Mouse (Mus musculus): Measurements from ENCODE around the gene Slc50a1. TPM values are rescaled to one million over a fixed set of nuclear protein-coding genes. Genes with fewer than 3 reads are reported as not detected.

Slc50a1 gene
- total RNA-seq (2021), result 1 to 10 TPM; 7.0 to 8.9 TPM
- long read RNA-seq, experiment 1, transcript Slc50a1-201 (6 exons, 1,022 nt), result major isoform, 8 of 13 reads
- long read RNA-seq, experiment 1, partial matches to known transcripts, result 1 of 13 reads
- long read RNA-seq, experiment 1, other reads (novel, unspliced or antisense), result 3 of 13 reads
- long read RNA-seq, experiment 2, transcript Slc50a1-201 (6 exons, 1,022 nt), result major isoform, 5 of 9 reads
- long read RNA-seq, experiment 2, partial matches to known transcripts, result 2 of 9 reads
- long read RNA-seq, experiment 2, other reads (novel, unspliced or antisense), result 1 of 9 reads

DNA sequence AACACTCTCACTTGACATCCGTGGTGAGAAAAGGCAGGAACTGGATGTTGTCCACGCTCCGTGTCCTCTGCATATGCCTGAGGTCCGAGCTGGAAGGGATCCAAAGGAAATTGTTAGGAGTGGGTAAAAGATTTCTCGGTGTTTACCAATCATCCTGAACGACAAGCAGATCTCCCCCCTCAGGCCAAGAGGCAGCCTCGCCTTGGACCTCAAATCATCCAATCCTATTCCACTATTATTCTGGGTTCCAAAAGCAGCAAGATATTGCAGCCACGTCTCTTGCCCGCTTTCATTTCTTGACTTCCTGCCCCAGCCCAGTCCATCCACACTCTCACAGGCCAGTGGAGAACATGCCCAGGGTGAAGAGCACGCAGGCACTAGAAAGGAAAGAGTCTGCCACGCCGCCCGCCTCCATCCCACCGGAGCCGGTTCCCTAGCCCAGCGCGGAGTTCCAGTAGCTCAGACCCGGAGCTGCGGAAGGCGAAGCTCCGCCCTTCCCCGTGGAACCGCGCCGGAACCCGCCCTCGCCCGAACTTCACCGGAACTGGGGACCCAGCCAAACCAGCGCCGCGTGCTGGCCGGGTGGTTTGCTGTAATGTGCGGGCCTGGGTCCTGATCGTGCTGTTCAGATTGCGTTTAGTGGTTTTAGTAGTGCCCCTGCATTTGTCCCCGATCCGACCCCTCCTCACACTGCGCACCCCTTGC, at the start of gene Slc50a1:
Gene Slc50a1 (minus strand): TSS at position 520 of the 705 bp plus-strand sequence.
- peak; percentile 90 for DNase-seq (ENCODE audit: low spot score)

DNA sequence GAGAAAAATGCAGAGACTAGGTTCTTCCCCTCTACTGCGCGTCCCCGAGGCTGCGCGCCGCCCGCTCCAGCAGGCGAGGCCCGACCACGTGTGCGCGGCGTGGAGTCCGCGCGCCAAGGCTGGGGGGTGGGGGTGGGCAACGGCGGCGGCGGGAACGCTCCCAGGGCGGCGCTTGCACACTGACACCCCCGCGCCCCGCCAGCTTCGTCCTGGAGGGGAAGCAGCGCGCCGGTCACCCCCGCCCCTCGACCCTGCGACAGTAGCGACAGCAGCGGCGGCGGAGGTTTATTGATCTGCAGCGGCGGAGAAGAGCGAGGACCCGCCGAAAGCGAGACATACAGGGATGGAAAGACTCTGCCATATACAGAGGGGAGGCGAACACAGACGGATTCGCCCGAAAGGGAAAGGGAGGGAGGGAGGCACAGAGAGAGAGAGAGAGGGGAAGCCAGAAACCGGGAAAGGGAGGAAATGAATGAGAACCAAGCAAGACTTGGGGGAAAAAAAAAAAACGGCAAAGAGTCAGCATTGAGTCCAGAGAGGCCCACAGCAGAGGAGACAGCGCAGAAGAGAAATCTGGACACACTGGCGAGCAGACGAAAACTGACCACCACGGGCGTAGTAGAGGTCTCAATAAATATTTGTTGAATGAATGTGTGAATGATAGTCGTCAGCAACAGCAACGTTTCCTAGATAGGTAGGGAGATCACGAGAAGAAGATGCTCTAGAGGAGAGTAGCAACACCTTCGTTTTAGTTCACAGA, 49.4 kb upstream of the Slc50a1 start:
- no peak for DNase-seq (ENCODE audit: low spot score)

DNA sequence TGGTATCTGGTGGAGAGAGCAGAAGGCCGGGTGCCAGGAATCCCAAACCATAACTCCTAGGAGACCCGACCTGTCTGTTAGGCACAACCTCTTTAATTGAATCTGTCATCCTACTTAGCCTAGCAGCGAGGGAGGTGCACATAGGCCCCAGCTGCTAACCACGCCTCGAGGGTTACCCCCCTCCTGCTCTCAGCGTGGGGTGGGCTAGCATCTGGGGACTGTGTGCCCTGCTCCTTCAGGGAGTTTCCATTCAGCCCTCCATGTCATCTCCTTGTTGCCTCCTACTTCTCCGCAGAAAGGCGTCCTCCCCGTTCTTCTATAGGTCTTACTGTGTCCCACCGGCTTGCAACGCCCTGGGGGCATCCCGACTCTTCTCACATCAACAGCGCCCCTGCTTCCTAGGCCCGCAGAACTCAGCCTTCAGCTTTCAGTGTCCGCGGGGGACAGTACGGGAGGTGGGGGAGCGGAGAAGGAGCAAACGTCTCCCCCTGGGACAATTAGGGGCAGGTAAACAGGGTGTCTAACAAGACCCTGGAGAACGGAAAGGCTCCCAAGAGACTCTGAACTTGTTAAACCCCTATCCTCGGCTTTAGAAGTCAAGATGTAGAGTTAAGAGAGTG, 48.7 kb upstream of the Slc50a1 start:
- no peak for DNase-seq (ENCODE audit: low spot score)

DNA sequence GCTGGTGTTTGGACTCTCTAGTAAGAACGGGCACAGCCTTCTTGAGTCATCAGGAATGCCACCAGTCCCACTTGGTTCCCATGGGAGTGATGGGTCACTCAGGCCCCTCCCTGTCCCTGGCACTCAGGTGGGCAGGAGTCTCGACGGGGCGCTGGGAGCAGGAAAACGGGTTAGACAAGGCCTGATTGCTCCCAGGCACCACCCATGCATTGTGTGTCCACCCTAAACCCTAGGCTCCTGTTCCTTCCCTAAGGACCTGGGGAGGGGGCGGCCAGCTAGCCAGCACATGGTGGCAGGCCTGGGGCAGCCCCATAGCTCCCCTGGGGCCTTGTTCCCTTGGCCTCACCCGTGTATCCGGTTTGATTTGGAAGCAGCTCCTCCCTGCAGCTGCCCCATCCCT, 47.9 kb upstream of the Slc50a1 start:
- no peak for DNase-seq (ENCODE audit: low spot score)

DNA sequence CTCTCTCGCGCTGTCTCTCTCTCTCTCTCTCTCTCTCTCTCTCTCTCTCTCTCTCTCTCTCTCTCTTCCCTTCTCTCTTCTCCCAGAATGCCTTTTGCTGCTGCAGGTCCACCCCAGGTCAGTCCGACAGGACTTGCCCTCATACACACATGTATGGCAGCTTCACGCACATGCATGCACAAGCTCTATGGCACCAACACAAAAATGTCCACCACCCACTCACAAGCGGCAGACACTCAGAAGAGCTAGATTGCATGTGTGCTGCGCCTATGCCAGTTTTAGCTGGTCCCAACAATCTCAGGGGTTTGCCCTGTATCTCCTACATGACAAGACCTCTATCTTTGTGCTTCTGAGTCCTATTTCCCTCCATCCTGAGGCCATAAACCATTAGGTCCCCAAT, 46.9 kb upstream of the Slc50a1 start:
- no peak for DNase-seq (ENCODE audit: low spot score)

DNA sequence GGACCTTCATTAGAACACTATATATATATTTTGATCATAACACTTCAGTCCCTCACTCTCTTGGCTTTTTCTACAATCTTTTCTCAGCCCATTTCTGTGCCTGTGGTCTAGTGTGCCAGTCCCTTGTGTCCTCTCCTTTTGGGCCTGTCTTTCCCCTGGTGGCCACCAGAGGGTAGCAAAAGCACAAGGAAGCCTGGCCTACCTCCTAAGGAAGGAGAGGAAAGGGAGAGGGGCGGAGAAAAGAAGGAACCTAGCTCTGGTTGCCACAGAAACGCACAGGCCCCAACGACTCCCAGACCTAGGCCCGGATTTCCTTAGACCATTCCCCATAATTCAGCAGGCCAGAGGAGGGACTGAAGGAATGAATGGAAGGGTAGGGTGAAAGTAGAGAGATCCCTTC, 46.5 kb upstream of the Slc50a1 start:
- DNase-seq (ENCODE audit: low spot score), result peak; percentile 85

DNA sequence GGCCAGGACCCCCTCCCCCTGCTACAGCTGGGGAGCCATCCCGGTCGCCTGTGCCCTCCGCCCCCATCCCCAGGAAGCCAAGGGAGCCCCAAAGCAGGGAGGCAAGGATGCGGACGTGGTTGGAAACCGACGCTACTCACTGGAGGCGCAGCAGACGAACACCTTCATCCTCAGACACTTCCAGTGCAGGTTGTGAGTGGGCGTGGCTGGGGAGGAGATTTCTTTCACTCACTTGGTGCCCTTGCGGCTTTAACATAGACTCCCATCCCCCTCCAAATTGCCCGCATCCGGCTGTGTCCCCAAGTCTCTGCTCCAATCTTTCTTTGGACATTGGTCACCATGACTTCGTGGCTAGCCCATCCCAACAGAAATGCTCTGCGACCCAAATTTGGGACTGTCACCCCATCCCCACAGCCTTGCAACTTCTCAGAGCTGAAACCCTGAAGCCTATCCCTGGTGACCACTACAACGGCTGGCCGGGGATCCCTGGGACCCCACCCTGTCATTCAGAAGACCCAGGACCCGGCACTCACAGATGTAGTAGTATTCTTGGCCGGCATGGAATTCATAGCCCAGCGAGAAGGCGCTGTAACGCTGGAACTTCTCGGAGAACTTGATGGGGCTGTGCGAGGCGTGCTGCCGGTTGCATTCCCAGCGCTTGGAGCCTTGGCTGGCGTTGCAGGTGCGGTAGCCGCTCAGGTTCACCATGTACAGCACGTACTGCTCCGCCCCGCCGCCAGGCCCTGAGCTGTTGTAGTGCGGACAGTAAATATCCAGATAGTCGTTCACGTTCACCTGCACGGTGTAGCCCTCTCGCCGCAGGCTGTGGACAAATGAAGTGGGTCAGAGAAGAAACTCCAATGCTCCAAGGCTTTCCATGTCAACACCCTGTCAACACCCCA, 45.8 kb upstream of the Slc50a1 start:
- DNase-seq (ENCODE audit: low spot score), result no peak

DNA sequence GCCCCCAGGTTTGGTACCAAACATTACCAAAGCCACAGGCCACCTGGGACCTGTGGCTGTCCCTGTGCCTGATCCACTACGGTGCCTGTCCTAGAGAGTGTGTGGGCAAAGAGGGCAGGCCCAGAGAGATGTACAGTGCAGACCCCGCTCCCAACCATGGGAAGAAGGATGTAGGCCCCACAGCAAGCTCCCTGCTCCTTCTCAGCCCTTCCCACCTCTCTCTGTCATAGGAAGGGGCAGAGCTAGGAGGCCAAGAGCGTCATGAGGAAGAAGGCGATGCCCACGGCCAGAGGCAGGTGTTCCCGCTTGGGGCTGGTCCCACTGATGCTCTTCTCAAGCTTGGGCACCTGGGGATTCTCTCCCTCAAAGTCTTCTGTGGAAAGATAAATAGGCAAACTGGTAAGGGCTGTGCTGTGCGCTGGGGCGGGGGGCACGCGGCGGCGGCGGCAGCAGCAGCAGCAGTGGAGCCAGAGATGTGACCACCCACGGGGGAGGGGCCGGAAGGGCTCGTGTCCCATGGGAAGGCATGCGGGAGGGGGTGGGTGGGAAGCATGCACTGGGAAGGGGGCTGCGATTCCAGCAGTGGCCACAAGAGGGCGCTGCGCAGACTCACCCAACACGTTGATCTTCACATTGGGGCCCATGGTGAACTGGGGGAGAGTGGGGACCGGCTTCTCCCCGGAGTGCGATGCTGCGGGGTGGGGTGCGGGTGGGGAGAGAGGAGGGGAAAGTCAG, 45.0 kb upstream of the Slc50a1 start:
- DNase-seq (ENCODE audit: low spot score), result peak; percentile 77

DNA sequence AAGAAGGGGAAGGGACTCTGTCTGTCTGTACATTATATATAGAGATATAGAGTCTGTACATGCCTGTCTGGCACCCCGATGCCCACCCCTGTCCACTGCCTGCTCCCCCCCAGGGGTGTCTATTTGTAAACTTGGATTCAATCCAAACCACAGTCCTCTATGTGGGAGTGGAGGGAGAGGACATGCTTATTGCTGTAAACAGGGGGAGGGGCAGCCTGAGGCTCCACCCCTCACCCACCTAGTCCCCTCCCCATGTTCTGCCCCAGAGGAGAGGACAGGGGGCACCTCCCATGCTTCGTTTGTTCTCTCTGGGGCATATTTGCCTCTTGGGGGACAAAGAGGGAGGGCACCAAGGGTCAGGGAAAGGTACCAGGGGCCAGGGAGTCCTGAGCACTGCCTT, 44.4 kb upstream of the Slc50a1 start:
- DNase-seq (ENCODE audit: low spot score), result no peak

DNA sequence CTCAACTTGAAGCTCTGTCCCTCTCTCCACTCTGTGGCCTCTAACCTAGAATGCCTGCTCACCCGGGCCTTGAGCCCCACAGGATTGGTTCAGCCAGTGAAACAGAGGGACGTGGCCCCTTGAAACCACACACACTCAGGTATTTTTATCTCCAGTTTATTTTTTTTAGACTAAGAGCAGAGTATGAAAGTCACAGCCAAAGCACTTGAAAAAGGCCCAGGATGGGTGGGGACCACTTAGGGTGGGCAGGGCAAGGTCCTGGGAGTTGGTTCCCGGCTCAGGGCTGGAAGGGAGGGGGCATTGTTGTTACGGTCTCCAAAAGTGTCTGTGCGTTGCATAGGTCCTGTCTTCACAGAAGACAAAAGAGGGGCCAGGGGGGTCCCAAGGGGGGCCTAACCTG, 44.0 kb upstream of the Slc50a1 start:
- no peak for DNase-seq (ENCODE audit: low spot score)

DNA sequence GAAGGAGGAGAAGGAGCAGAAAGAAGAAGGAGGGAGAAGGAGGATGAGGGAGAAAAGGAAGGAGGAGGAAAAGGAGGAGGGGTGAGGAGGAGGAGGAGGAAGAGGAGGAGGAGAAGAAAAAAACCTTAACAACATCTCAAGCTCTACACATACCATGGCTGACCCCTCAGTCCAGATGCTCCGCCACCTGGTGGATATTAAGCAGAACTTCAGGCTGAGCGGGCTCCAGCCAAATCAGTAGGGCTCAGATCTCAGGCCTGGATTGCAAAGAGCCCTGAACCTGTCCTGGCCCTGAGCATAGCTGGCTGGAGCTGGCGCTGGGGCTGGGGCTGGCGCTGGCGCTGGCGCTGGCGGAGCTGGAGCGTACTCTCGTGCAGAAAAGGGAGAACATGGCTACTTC, 37.7 kb upstream of the Slc50a1 start:
- peak; percentile 76 for DNase-seq (ENCODE audit: low spot score)

DNA sequence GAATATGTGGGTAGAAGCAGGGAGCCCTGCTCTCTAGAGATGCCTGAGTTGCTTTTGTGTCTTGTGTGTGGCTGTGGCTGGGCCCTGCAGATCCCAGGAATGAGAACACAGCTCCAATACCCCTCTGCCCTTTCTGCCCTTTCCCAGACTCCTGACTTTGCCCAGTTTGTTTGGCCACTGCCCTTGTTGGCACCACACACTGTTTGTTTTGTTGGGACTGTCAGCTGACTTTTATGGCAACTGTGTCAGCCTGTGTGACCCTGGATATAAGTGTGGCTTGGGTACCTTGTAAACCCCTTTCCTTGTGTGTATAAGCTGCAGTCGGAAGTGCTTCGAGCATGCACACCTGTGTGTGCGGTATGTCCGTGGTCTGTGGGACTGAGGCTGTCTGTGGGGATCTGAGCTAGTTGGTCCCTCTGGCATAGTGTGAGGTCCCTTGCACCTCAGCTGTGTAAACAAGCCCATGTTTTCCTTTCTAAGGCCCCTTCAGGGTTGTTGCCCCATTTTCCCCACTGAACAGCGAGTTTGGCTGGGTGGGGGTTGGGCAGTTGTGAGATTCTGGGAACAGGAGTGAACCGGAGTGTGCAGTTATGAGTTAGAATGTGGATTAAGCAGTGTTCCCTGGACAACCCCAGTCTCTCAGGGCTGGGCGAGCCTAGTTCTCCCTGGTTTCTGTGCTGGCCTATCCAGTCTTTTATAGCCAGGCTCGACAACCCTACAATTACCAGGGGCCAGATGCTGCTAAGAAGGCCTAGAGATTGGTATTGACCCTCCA, 35.4 kb upstream of the Slc50a1 start:
- no peak for DNase-seq (ENCODE audit: low spot score)

DNA sequence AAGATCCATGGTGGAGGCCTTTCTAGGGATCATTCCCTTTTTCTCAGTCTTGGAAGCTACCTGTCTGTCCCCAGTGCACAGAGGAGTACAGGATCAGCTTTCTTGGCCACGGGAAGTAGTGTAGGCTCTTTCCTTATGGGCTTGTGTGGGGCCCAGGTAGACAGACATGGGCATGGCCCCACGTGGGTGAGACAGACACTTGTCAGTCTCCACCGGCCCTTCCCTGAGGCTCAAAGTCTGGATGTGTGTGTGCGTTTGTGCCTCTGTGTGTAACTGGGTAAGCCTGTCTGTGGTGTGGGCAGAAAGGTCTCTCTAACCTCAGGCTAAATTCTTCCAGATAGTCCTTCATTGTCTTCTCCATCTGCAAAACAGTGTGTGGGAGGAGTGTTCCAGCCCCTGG, 34.7 kb upstream of the Slc50a1 start:
- DNase-seq (ENCODE audit: low spot score), result no peak

DNA sequence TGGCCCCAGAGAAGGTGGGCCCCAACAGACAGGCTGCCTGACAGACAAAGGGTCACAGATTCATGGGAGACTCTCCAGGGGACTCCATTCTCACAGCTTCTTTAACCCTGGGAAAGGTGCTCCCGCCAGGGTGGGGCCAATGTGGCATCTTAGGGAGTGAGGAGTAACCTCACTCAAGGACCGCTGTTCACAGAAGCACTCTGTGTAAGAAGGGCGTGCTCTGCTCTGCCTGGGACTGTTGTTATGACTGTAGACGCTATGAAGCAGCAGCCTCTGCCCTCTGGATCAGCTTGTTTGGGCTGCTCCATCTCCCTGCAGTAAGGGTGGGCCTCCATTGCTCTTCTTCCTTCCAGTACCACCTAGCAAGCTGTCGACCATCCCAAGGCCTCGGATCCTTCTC, 34.1 kb upstream of the Slc50a1 start:
- no peak for DNase-seq (ENCODE audit: low spot score)

DNA sequence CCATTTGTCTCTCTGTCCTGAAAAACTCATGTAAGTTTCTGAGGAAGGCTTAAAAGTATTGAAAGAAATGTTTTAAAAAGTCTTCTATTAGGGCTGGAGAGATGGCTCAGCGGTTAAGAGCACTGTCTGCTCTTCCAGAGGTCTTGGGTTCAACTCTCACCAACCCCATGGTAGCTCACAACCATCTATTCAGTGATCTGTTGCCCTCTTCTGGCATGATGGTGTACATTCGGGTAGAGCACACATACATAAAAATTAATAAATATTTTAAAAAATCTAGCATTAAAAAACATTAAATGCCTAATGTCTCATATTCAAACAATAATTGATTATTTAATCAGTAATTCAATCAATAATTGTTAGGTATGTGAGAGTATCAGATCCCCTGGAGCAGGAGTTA, 30.1 kb upstream of the Slc50a1 start:
- DNase-seq (ENCODE audit: low spot score), result no peak

DNA sequence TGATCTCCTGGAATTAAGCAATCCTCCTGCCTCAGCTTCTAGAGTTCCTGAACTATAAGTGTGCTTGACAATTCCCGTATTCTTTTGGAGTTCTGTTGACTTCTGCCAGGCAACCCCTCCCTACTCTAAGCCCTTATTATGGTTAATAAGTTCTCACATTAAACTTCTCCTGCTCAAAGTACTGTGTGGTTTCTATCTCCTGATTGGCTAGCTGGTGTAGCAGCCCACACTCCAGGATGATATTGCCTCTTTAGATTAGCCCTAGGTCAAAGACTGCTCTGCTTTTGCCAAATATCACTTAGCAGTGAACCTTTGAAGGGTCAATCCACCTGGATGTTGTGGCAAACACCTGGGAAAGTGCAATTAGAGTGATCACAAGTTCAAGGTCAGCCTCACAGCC, 29.7 kb upstream of the Slc50a1 start:
- no peak for DNase-seq (ENCODE audit: low spot score)

DNA sequence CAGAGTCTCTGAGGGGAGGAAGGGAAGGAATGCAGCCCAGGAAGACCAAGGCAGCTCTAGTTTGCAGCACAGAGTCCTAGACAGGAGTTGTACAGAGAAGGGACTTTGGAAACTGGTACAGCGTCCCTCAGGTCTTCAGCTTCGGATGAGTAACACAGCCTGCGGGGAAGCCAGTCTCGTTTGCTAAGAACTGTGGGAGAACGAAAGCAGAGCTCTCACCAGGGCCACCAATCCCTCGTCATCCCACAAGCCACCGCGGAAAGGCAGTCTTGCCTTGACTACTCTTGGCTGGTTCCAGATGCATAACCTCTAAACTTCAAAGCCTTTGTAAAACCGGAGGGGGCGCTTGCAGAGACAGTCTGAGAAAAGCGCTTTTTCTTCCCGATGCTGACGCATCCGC, 29.1 kb upstream of the Slc50a1 start:
- no peak for DNase-seq (ENCODE audit: low spot score)

DNA sequence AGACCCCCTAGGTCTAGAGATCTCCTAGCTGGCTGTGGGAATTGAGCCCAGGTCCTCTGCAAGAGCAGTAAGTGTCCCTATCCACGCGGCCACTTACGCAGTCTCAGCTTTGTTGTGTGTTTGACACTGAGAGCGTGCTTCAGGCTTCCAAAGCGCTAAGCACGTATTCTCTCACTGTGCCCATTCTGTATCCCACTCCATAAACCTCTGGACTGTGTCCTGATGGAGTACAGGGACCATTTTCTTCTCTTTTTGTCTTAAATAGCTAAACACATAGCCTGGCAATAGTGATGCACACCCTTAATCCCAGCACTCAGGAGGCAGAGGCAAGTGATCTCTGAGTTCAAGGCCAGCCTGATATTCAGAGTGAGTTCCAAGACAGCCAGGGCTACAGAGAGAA, 28.5 kb upstream of the Slc50a1 start:
- no peak for DNase-seq (ENCODE audit: low spot score)

DNA sequence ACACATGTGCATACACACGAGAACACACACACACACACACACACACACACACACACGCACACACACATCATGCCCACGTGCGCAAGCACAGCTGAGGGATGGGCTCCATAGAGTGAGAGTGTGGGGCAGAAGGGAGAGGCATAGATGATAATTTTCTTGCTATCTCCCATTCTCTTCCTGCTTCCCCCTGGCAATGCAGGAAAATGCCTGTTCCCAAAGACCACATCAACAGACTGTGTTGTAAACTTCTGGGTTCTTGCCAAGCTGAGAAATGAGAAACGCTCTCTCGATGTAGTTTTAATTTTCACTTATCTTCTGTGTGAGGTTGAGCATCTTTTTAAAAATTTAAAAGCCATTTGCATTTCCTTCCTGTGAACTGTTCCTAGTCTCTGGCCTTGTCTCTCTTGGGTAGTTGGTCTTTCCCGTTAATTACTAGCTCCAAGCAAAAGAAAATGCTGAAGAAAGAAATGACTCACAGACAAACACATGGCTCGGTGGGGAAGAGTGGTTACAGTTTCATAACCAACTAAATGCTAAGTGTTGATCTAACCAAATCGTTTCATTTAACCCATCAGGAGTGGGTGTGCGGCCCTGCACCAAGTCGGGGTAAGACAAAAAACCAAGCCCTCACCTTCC, 26.5 kb upstream of the Slc50a1 start:
- no peak for DNase-seq (ENCODE audit: low spot score)
